Mouse (Mus musculus): Measurements from ENCODE around the gene 2310011J03Rik.

The 2310011J03Rik gene

GRCm38 (mm10) chr10:80292251-80293146 lies 27.8 kb downstream of the 2310011J03Rik start, which contains the start of gene Rps15:
TSS of gene Rps15 (plus strand) at chr10:80292453.
- DNase-seq (ENCODE audit: low spot score) = peak; percentile 89

DNA sequence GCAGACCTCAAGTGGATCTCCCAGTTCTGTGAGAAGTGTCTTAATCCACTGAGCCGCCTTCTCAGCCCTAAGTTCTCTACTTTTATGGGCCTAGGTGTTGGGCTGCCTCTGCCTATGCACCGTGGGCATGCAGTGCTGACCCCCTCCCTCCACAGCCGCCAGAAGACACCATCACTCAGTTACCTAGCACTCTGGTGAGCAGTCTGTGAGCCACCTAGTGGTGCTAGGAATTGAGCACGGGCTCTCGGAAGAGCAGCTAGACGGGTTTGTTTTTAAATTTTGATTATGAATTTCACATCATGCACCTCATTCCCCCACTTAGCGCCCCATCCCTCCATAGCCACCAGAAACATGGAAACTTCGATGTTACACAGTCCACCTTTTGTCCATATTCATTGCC lies 31.7 kb downstream of the 2310011J03Rik start:
- DNase-seq (ENCODE audit: low spot score) = no peak

- DNase-seq (ENCODE audit: low spot score) = no peak
Observed at GRCm38 (mm10) chr10:80288097-80288496, 32.2 kb downstream of the 2310011J03Rik start.

DNA sequence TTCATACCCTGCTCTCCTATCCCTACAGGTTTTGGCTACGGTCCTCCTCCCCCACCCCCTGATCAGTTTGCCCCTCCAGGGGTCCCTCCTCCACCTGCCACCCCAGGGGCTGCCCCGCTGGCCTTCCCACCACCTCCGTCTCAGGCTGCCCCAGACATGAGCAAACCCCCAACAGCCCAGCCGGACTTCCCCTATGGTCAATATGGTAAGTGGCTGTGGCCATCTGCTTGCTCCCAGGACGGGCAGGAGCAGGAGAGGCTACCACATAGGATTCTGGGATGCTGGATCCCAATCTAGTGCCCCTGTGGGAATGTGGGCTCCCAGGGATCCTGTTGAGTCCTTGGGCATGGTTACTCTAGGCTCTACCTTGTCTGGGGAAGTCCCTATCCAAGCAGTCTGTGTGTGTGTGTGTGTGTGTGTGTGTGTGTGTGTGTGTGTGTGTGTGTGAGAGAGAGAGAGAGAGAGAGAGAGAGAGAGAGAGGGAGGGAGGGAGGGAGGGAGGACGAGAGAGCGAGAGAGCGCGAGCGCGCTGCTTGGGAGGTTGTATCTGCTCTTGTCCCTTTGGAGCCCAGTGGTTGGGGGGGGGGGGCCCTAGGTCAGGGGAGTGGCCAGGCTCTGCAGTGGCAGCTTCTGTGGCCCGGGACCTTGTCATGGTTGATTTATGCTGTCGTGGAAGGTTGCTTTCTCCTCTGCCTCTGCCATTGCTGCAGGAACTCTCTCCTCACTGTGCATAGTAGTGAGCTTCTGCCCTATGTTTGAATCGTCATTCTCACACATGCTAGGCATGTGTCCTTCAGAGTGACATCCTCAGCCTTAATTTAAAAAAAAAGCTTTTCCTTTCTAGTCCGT lies 34.9 kb downstream of the 2310011J03Rik start:
- no peak for DNase-seq (ENCODE audit: low spot score)

DNA sequence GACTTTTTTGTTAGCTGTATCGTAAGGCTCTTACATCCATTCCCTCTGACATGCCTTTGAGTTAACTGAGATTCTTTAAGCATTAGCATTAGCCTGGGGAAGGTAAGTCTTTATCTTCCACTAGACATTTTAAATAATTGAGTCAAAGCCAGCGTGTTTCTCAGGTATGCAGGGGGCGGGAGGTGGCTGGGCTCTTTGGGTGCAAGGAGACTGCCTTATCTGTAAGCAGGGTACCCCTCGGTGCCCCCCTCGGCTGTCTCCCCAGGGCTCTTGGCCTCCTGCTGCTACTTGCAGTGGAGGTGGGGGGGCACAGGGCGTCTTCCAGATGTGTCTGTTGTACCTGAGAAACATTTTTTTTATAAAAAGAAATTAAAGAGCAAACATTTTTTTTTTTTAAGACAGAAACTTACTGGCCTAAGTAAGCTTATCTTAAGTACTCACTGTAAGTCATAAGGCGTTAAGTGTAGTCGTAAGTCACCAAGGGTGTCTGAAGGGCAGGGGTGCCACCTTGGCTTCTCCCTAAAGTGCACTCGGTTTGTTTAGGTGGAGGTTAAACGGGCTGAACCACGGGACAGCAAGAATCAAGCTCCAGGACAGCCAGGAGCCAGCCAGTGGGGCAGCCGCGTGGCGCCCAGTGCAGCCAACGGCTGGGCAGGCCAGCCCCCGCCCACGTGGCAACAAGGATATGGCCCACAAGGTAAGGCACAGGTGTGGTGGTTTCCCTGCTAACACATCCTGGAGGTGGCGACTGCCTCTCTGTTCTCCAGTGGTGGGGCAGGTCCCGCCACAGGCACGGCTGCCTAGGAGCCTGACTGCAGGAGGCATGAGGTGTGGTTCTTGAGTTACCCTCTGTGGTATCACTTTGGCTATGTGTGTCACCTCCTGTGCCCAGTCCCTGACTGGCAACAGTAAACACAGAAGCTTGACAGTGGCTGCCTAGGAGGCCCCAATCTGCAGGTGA lies 37.6 kb downstream of the 2310011J03Rik start:
- DNase-seq (ENCODE audit: low spot score) = no peak

- DNase-seq (ENCODE audit: low spot score) = no peak
Observed at GRCm38 (mm10) chr10:80281921-80282371, 38.4 kb downstream of the 2310011J03Rik start.

GRCm38 (mm10) chr10:80281304-80281703 lies 39.0 kb downstream of the 2310011J03Rik start:
- no peak for DNase-seq (ENCODE audit: low spot score)

DNA sequence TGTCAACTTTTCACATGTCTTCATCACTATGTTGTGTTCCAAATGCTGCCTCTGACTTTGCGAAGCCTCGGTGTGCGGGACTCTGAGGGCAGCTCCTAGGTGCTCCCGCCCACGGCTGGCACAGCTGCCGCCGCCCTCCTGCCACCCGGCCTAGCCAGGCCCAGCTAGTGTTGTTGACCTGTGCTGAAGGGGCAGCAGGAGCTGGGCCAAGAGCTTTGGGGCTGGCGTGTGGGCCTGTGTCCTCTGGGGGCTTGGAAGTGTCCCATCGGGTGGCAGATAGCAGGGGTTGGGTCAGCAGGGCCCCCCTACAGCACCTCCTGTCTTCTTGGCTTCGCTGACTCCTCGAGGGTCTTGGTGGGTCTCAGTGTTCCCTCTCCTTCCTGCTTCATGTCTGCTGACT lies 41.1 kb downstream of the 2310011J03Rik start:
- DNase-seq (ENCODE audit: low spot score) = no peak

DNA sequence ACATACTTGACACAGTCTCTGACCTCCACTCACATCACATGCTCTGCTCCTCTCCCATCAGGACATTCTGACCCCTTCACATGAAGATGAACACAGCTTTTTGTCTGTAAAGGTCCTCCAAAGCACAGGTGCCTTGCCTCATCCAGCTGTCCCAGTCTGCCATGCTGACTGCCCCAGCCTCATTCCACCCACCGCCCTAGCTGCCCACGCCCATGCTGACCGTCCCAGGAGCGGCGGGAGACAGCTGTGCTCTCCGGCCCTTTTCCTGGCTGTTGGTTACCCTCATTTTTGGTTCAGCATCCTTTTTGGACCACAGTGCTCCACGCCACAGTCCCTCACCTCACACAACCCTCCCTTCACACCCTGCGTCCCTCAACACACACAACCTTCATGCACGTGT lies 41.9 kb downstream of the 2310011J03Rik start:
- no peak for DNase-seq (ENCODE audit: low spot score)

- DNase-seq (ENCODE audit: low spot score) = no peak
Observed at GRCm38 (mm10) chr10:80276238-80276637, 44.1 kb downstream of the 2310011J03Rik start.

DNA sequence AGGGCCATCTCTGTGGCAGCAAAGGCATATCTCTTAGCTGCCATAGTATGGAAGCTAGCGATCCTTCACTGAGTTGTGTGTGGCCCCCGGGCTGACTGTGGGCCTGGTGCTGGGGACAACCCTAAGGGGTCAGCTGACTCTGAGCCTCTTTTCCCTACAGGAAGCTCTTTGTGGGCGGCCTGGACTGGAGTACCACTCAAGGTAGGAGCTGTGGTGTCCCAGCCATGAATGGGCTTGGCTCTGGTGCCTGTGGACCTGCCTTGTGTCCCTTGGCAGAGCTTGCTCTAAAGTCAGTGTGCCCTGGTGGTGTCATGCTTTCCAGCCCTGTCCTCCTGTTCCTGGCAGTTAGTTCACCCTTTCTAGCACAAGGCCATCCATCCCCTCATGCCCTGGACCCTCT lies 46.5 kb downstream of the 2310011J03Rik start:
- no peak for DNase-seq (ENCODE audit: low spot score)

DNA sequence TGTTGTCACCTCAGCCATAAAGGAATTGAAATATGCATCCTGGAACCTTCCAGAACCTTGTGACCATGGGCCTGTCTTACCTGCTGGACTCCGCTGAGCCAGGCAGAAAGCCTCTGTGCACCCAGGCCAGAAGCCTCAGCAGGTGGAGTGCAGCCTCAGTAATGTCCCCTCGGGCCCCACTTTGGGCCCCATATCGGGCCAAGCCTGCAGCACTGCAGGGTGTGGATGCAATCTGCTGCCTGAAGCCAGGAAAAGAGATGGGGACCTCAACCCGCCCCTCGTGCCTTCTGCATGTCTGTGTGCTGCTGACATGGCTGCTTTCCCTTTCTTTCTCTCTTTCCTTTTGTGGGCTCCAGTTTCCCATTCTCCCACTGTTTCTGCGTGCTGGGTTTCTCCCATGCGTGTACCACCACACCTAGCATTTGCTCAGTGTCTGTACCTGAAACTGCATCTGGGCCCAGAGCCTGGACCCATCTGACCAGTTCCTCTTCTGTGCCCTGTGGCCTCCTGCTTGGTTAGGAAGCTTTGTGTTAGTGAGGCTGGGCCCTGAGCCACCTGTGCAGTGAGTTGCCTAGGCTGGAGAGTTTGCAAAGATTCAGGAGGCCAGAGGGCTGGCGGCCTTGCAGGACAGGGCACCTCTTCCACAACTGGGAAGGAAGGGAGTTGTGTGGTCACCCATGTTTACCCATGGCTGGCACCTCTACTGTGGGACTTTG lies 48.3 kb downstream of the 2310011J03Rik start:
- DNase-seq (ENCODE audit: low spot score) = no peak

DNA sequence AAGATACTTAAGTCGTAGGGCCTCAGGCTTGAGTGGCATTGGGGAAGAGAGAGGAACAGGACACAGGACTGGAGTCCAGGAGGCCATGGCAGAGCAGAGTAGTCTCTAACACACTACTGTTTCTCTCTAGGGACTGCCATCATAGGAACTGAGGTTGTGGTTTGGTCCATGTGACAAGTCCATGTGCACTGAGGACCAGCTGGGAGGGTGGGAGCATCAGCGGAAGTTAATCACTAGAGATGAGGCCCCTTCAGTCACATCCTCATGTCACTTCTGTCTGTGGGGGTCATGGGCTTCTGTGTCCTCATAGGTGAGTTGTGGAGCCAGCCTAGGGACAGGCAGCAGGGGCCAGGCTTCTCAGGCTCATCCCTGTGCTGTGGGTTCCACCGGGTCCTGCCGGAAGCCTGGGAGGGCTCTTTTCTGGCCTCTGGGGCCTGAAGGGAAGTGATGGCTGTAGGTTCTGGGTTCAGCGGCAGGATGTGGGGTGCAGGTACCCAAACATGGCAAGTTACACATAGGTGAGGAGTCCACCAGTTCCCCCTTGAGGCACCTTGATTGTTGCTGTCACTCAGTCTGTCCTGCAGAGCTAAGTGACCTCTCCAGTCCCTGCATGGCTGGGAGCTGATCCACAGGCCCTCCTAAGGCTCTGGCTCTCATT lies 49.0 kb downstream of the 2310011J03Rik start:
- no peak for DNase-seq (ENCODE audit: low spot score)

DNA sequence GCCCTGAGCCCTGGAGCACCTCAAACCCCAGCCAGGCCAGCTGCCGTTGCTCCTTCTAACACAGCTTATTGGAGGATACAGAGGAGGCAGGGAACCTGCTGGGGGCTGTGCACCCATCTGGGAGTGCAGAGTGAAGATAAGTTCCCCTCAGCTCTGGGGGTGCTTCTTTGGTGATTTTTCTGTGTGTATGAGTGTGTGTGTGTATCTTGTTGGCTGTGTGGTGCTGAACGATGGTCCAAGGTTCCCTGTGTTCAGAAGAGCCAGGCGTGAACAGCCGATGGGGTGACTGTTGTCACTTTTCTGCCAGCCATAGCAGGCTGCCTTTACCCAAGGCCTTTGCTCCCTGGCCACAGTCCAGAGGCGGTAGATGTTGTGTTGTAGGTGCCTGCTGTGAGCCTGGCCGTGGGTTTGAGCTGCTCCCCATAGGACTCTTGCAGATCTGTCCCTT lies 49.6 kb downstream of the 2310011J03Rik start:
- no peak for DNase-seq (ENCODE audit: low spot score)

- no peak for DNase-seq (ENCODE audit: low spot score)
Observed at GRCm38 (mm10) chr10:80270099-80270498, 50.2 kb downstream of the 2310011J03Rik start.
